Mouse (Mus musculus) adrenal gland, adult 18-20 months (tissue): ENCODE measurements around the gene Afg1l. TPM values are rescaled to one million over a fixed set of nuclear protein-coding genes. Genes with fewer than 3 reads are reported as not detected.

ENCODE experiments used
- DNase-seq, 2 experiments: peaks; one replicate each; pipeline ENCODE4 v3.0.0; 2021 to 2022; ENCODE audit warnings: low spot score in 2 of 2
- total RNA-seq, 2 experiments: library from RNA; stranded (reverse); gene quantifications; 1 replicate in 1 of 2; 2 replicates in 1 of 2; pipeline ENCODE4 v1.2.3; 2021

Gene Afg1l
- total RNA-seq, 2 experiments from 2014 or later = 21.7 to 28.4 TPM

- DNase-seq = no peak
Observed at GRCm38 (mm10) chr10:42480719-42481118, 2.4 kb upstream of the Afg1l start.

GRCm38 (mm10) chr10:42477550-42478340 is 620 bp downstream of the Afg1l start:
- no peak for DNase-seq

GRCm38 (mm10) chr10:42476774-42477475 is 1.4 kb downstream of the Afg1l start:
- no peak for DNase-seq

GRCm38 (mm10) chr10:42474946-42475514 is 3.3 kb downstream of the Afg1l start:
- no peak for DNase-seq

GRCm38 (mm10) chr10:42464805-42465204 is 13.6 kb downstream of the Afg1l start:
- DNase-seq = no peak

GRCm38 (mm10) chr10:42464224-42464623 is 14.1 kb downstream of the Afg1l start:
- no peak for DNase-seq

GRCm38 (mm10) chr10:42457557-42458191 is 20.7 kb downstream of the Afg1l start:
- peak in 1 of 2 experiments; percentile 37 for DNase-seq

- no peak for DNase-seq
Observed at GRCm38 (mm10) chr10:42455981-42456380, 22.4 kb downstream of the Afg1l start.

GRCm38 (mm10) chr10:42454690-42455089 is 23.7 kb downstream of the Afg1l start:
- DNase-seq = no peak

GRCm38 (mm10) chr10:42454266-42454665 is 24.1 kb downstream of the Afg1l start:
- no peak for DNase-seq

GRCm38 (mm10) chr10:42449672-42450071 is 28.7 kb downstream of the Afg1l start:
- no peak for DNase-seq

GRCm38 (mm10) chr10:42448371-42448770 is 30.0 kb downstream of the Afg1l start:
- DNase-seq = no peak

GRCm38 (mm10) chr10:42446145-42446544 is 32.2 kb downstream of the Afg1l start:
- DNase-seq = no peak

GRCm38 (mm10) chr10:42436842-42437805 is 41.2 kb downstream of the Afg1l start:
- no peak for DNase-seq

GRCm38 (mm10) chr10:42417530-42418174 is 60.7 kb downstream of the Afg1l start:
- no peak for DNase-seq

- no peak for DNase-seq
Observed at GRCm38 (mm10) chr10:42415821-42416470, 62.4 kb downstream of the Afg1l start.

GRCm38 (mm10) chr10:42410748-42411537 is 67.4 kb downstream of the Afg1l start:
- no peak for DNase-seq

- no peak for DNase-seq
Observed at GRCm38 (mm10) chr10:42390436-42390835, 87.9 kb downstream of the Afg1l start.

- DNase-seq = no peak
Observed at GRCm38 (mm10) chr10:42388181-42388580, 90.2 kb downstream of the Afg1l start.
